Comparison of ENCODE assay signal across 14 mouse cellular contexts in the genomic region with DNA sequence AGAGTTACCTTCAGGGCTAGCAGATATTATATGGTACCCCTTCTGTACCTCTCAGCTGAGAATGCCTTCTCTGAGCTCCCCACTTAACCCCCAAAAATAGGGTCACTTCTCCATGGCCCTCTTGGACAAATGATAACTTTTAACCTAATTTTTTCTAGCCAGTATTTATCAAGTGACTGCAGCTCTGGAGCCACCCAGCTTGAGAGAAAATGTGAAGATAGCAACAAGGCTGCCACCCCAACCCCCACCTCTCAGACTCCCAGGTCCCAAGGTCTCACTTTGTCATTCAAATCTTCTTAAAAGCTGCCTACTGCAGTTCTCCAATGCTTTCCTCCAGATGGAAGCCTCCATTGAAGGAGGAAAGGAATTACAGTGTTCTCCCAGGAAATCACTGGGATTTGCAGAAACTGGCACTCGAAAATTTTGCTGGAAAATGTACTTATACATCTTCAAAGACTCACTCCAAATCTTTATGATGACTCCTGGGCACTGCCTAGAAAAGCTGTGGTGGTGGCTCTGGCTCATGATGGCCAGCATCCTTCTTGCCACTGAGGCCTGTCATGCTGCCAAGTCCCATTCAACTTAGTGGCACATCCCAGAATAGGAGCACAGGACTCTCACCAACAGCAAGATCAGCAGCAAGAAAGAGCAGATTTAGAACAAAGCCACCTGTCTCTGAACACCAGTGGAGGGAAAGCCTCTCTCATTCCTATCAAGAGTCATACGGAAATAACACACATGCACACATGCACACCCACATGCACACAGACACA.
"Had no signal": no experiment of that assay in that cellular context is flagged by ENCODE, and none has a peak within 500 bp of the region (broad histone marks: within the 10 kb centered on the region; RNA-seq: fewer than 3 reads in every experiment).

No protein-coding gene starts in this region.

- H3K4me3 ChIP-seq: layer of hippocampus, adult 2 months; limb, embryonic 15.5 days; liver, embryonic 15.5 days; midbrain, embryonic 10.5 days; myocyte; neural tube, embryonic 15.5 days had no signal

- H3K27me3 ChIP-seq: limb, embryonic 15.5 days; liver, embryonic 15.5 days; neural tube, embryonic 15.5 days had no signal

- H3K4me1 ChIP-seq: liver, embryonic 15.5 days had no signal

- H3K36me3 ChIP-seq: limb, embryonic 15.5 days; liver, embryonic 15.5 days; midbrain, embryonic 10.5 days; neural tube, embryonic 15.5 days had no signal

- H3K27ac ChIP-seq: layer of hippocampus, adult 2 months; limb, embryonic 15.5 days; liver, embryonic 15.5 days; midbrain, embryonic 10.5 days; neural tube, embryonic 15.5 days; stomach, postnatal 0 days had no signal

- H3K9me3 ChIP-seq: limb, embryonic 15.5 days; liver, embryonic 15.5 days; midbrain, embryonic 10.5 days; neural tube, embryonic 15.5 days had no signal

- H3K9ac ChIP-seq: limb, embryonic 15.5 days; liver, embryonic 15.5 days; lung, embryonic 14.5 days; neural tube, embryonic 15.5 days had no signal

- H3K4me2 ChIP-seq: limb, embryonic 15.5 days; liver, embryonic 15.5 days; lung, embryonic 14.5 days; neural tube, embryonic 15.5 days had no signal

- DNase-seq: kidney, postnatal 10 days; kidney, postnatal 4 days; lung, embryonic 14.5 days; lung, postnatal 10 days; lung, postnatal 4 days; midbrain, embryonic 14.5 days; thymus, postnatal 4 days had no signal
